Mouse (Mus musculus) bone marrow macrophage, adult 2 months (primary cell): ENCODE measurements around the gene Nt5c.

Experiments used
- CTCF ChIP-seq: IDR thresholded peaks from 2 replicates; pipeline ENCODE4 v1.5.1; 2012; ENCODE audit warnings: low read depth, mild to moderate bottlenecking, low read length, moderate library complexity
- POLR2A ChIP-seq: IDR thresholded peaks from 2 replicates; pipeline ENCODE4 v1.6.1; 2012; ENCODE audit warnings: mild to moderate bottlenecking, low read depth, low read length, borderline replicate concordance

GRCm38 (mm10) chr11:115475758-115476237 is 15.9 kb downstream of the Nt5c start:
- TF ChIP-seq CTCF (no peak), POLR2A (0 out of 2 replicates have a peak, but pooled peaks have one; percentile 12)
